Mouse (Mus musculus) hindbrain, postnatal 0 days (tissue): ENCODE results near the gene Xylt2. TPM values are rescaled to one million over a fixed set of nuclear protein-coding genes. Genes with fewer than 3 reads are reported as not detected.
A peak's percentile ranks its signal among the peaks of the same experiment; 100 is the strongest.

Source experiments
- ATAC-seq: fragments of 200-750 bp; cut with Nextera tagmentation; 2 replicates; pipeline ENCODE4 v1.8.0; 2017; ENCODE audit warnings: mild to moderate bottlenecking, moderate TSS enrichment, moderate library complexity
- DNase-seq: peaks from one replicate; pipeline ENCODE4 v3.0.0-alpha.2; 2015; ENCODE audit warnings: low spot score
- H3K27ac ChIP-seq: fragments of 300-500 bp; sonication (generic); 2 replicates; pipeline ENCODE4 v1.5.1; 2014; ENCODE audit warnings: mild to moderate bottlenecking
- H3K27me3 ChIP-seq: fragments of 300-500 bp; sonication (generic); 2 replicates; pipeline ENCODE4 v1.6.1; 2014; ENCODE audit warnings: low read length, mixed read lengths; ENCODE audit not compliant: insufficient read depth
- H3K36me3 ChIP-seq: fragments of 300-500 bp; sonication (generic); 2 replicates; pipeline ENCODE4 v1.6.1; 2014; ENCODE audit warnings: low read length, mixed read lengths; ENCODE audit not compliant: insufficient read depth
- H3K4me1 ChIP-seq: fragments of 300-500 bp; sonication (generic); 2 replicates; pipeline ENCODE4 v1.6.1; 2014; ENCODE audit warnings: antibody characterized with exemption, low read length, mixed read lengths; ENCODE audit not compliant: insufficient read depth
- H3K4me2 ChIP-seq: fragments of 300-500 bp; sonication (generic); 2 replicates; pipeline ENCODE4 v1.6.1; 2014; ENCODE audit warnings: low read depth, mild to moderate bottlenecking, low read length, moderate library complexity, mixed read lengths
- H3K4me3 ChIP-seq: fragments of 300-500 bp; sonication (generic); 2 replicates; pipeline ENCODE4 v1.5.1; 2014; ENCODE audit warnings: low read length
- H3K9ac ChIP-seq: fragments of 300-500 bp; sonication (generic); replicated peaks from 2 replicates; pipeline ENCODE4 v1.6.1; 2014; ENCODE audit warnings: mild to moderate bottlenecking, low read length, moderate library complexity, mixed read lengths
- H3K9me3 ChIP-seq: fragments of 300-500 bp; sonication (generic); 2 replicates; pipeline ENCODE4 v1.6.1; 2016; ENCODE audit warnings: low read length, mixed read lengths
- CTCF ChIP-seq: IDR thresholded peaks from 2 replicates; pipeline ENCODE4 v1.5.1; 2016; ENCODE audit warnings: antibody characterized with exemption, control low read depth, low read depth
- WGBS: fragments of 180-500 bp; shearing (Covaris S2); extraction: QIAGEN DNeasy Blood & Tissue Kit; methylation state at CpG from one replicate; pipeline ENCODE4 v1.1.7; 2014; 5-methylcytosine and 5-hydroxymethylcytosine counted together
- polyA plus RNA-seq: library from polyadenylated mRNA; unstranded; fragments of >200 nt; fragmentation: Nextera tagmentation; extraction: Ambion mirVana; gene quantifications from 2 replicates; pipeline ENCODE4 v1.2.1, GENCODE M21; 2015
- total RNA-seq: library from RNA; depleted of rRNA; stranded (reverse); fragments of >200 nt; gene quantifications from 2 replicates; pipeline ENCODE4 v1.2.3, GENCODE M21; 2014; rRNA removed

Xylt2 gene
- total RNA-seq (44.0 and 53.5 TPM in 2 replicates), polyA plus RNA-seq (13.6 and 14.9 TPM in 2 replicates)

GRCm38 (mm10) chr11:94676754-94677606, at the start of gene Xylt2:
Gene Xylt2 (minus strand): TSS chr11:94677515.
- H3K27me3 ChIP-seq, result no peaks in the 10 kb centered on the region
- H3K9ac ChIP-seq, result peak within 1 kb of the TSS; percentile 89
- no peaks in the 10 kb centered on the region for H3K36me3 ChIP-seq
- peak within 1 kb of the TSS; percentile 90 for H3K27ac ChIP-seq
- peak; percentile 98 for DNase-seq
- H3K4me3 ChIP-seq, result peak within 1 kb of the TSS; percentile 83
- H3K4me2 ChIP-seq, result peak within 1 kb of the TSS; percentile 80
- no peaks in the 10 kb centered on the region for H3K9me3 ChIP-seq
- peak; percentile 97 for ATAC-seq
- TF ChIP-seq CTCF, result no peak
- under 1% methylated on average over 75 of the region's 82 CpGs for WGBS
- peaks cover 24% of the 10 kb centered on the region for H3K4me1 ChIP-seq

- Histone ChIP-seq H3K4me1 (no peaks in the 10 kb centered on the region), H3K9ac (no peak overlapping the region), H3K4me3 (no peak overlapping the region), H3K4me2 (no peak overlapping the region), H3K9me3 (no peaks in the 10 kb centered on the region), H3K27ac (no peak overlapping the region), H3K27me3 (no peaks in the 10 kb centered on the region), H3K36me3 (no peaks in the 10 kb centered on the region)
- ATAC-seq (no peak), DNase-seq (no peak)
- WGBS, result 76% methylated on average over 2 of the region's 2 CpGs
- no peak for TF ChIP-seq CTCF
Measured at GRCm38 (mm10) chr11:94719216-94719615, 41.9 kb upstream of the Xylt2 start.

- no peaks in the 10 kb centered on the region for H3K36me3 ChIP-seq
- H3K4me1 ChIP-seq, result no peaks in the 10 kb centered on the region
- no peak for TF ChIP-seq CTCF
- no peak for ATAC-seq
- H3K27me3 ChIP-seq, result no peaks in the 10 kb centered on the region
- DNase-seq, result no peak
- H3K9me3 ChIP-seq, result no peaks in the 10 kb centered on the region
- H3K4me2 ChIP-seq, result no peak overlapping the region
- no peak overlapping the region for H3K27ac ChIP-seq
- H3K4me3 ChIP-seq, result no peak overlapping the region
- H3K9ac ChIP-seq, result no peak overlapping the region
- WGBS, result 89% methylated on average over 7 of the region's 7 CpGs
Measured at GRCm38 (mm10) chr11:94718113-94718909, 41.0 kb upstream of the Xylt2 start.

GRCm38 (mm10) chr11:94717239-94717638, 39.9 kb upstream of the Xylt2 start:
- Histone ChIP-seq H3K4me1 (no peaks in the 10 kb centered on the region), H3K9me3 (no peaks in the 10 kb centered on the region), H3K9ac (no peak overlapping the region), H3K4me3 (no peak overlapping the region), H3K27ac (no peak overlapping the region), H3K4me2 (no peak overlapping the region), H3K27me3 (no peaks in the 10 kb centered on the region), H3K36me3 (no peaks in the 10 kb centered on the region)
- TF ChIP-seq CTCF, result no peak
- DNase-seq, result no peak
- WGBS, result 45% methylated on average over 11 of the region's 11 CpGs
- no peak for ATAC-seq

- H3K4me2 ChIP-seq, result 0 out of 2 replicates have a peak overlapping the region, but pooled peaks have one; percentile 18
- H3K36me3 ChIP-seq, result no peaks in the 10 kb centered on the region
- H3K4me1 ChIP-seq, result no peaks in the 10 kb centered on the region
- H3K27ac ChIP-seq, result no peak overlapping the region
- no peaks in the 10 kb centered on the region for H3K9me3 ChIP-seq
- WGBS, result 9% methylated on average over 9 of the region's 9 CpGs
- H3K27me3 ChIP-seq, result no peaks in the 10 kb centered on the region
- ATAC-seq (0 out of 2 replicates have a peak, but pooled peaks have one; percentile 27), DNase-seq (peak; percentile 69)
- H3K4me3 ChIP-seq, result no peak overlapping the region
- TF ChIP-seq CTCF, result peak; percentile 62
- H3K9ac ChIP-seq, result no peak overlapping the region
Measured at GRCm38 (mm10) chr11:94716754-94717153, 39.4 kb upstream of the Xylt2 start.

GRCm38 (mm10) chr11:94715622-94716021, 38.3 kb upstream of the Xylt2 start:
- Histone ChIP-seq H3K9ac (no peak overlapping the region), H3K4me2 (no peak overlapping the region), H3K27ac (no peak overlapping the region), H3K4me3 (no peak overlapping the region), H3K4me1 (no peaks in the 10 kb centered on the region), H3K27me3 (no peaks in the 10 kb centered on the region), H3K36me3 (no peaks in the 10 kb centered on the region), H3K9me3 (no peaks in the 10 kb centered on the region)
- 81% methylated on average over 5 of the region's 5 CpGs for WGBS
- no peak for DNase-seq
- no peak for TF ChIP-seq CTCF
- no peak for ATAC-seq
